Mouse (Mus musculus): ENCODE results near the gene Atxn7l2.
A peak's percentile ranks its signal among the peaks of the same experiment; 100 is the strongest.

Atxn7l2 gene

GRCm38 (mm10) chr3:108205601-108206000, 5.1 kb downstream of the Atxn7l2 start:
- no peak for DNase-seq (ENCODE audit: low spot score)

- no peak for DNase-seq (ENCODE audit: low spot score)
These were observed 6.3 kb downstream of the Atxn7l2 start for GRCm38 (mm10) chr3:108204470-108204869.

DNA sequence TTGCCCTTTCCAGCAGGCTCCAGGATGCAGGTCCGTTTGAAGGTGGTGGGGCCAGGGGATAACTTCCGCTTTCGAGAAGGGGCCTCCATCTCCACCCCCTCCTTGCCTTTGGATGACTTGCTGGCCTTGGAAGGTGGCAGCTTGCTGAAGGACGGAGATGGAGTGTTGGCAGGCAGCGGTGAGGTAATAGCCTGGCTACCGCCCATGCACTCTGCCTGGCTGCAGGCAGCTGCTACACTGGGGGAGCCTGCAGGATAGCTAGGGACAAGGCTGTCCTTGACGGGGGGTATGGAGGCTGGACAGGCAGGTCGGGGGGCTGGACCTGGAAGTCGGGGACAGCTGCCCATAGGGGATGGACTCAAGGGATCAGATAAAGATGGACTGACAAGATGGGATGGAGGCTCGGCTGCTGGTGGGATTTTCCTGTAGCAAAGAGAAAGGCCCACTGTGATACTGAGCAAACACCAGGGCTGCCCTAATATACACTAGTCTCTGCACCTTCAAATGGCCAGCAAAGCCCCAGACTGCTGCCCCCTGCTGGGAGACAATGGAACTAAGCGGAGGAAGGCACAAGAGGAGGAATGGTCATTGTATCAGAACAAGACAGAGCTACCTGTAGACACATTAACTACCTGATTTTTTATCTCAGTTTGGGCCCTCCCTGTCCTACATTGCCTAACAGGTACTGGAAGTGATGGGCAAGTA, 7.0 kb downstream of the Atxn7l2 start:
- DNase-seq (ENCODE audit: low spot score), result peak; percentile 75

DNA sequence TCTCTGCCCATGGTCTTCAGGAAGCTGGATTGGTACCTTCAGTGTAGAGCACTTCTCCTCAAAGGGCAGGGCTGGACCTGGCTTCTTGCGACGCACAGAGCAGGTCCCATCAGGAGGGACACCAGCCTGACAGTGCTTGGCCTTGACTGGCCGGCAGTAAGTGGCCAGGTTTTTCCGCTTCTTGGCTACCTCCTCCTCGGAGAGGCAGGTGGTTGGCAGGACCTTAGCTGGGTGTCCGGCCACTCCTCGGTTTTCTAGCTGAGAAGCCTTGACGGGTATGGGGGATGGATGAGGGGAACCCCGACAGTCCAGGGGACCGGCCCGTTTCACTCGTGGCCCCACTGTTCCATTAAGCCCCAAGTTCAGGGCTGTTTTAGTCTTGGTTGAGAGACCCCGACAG, 7.5 kb downstream of the Atxn7l2 start:
- DNase-seq (ENCODE audit: low spot score), result no peak

DNA sequence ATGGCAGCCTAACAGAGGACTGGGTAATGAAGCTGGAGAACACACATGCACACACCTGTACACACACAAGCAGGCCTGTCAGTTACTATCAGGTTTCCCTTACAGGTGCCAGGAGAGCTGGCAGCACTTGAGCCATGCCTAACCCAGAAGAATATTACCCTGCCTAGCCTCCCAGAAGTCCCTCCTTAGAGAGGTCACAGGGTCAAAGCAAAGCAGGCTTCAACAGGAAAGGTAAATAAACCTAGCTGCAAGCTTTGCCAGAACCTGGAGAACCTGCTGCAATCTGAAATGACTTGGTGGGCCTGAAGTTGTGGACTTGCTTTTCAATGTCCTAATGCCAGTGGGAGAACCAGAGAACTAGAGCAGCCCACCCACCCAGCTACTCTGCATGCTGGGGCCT, 8.2 kb downstream of the Atxn7l2 start:
- no peak for DNase-seq (ENCODE audit: low spot score)

DNA sequence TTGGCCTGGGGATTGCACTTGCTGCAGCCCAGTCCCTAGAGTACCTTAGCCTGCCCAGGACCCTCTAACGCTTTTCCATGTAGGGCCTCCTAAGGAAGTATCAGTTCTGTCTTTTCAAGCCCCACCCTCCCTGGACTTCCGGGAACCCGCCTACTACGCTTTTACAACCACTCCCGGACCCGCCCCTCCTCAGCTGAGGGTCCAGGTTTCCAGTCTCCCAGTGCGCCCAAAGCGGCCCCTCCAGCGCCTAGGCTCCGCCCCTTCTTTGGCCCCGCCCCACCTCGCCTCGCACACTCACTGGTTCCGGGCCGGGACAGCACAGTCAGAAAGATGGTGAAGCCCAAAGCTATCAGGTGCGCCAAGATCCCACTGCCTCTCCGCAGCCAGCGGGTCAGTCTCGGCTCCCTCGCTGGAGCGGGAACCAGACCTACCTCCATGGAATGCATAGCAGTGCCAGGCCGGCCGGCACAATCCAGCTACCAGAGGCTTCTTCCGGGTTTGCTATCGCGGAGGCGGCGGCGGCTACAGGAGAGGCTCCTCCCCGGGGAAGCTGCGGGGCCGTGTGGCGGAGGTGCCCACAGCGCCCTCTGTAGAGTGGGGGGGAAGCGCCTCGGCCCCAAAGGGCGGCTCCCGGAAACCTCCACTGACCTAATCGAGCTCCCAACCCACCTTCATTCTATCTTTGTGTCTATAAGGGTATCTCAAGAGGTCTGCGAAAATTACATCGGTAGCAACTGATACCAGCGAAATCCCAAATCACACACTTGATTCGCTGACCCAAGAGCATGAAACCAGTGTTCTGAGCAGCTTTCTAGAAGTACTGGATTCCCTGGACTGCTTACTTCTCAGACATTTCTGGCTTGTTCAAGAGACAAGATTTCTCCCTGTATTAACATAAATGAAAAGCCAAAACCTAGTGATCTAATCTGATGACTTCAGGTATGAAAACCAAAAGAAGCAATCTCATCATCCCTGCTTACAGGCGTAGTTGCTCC, 10.1 kb downstream of the Atxn7l2 start, which contains the start of gene Cyb561d1:
Gene Cyb561d1, minus strand, starts transcription at position 884 of the 995 bp plus-strand sequence.
- peak; percentile 86 for DNase-seq (ENCODE audit: low spot score)

GRCm38 (mm10) chr3:108199231-108199630, 11.5 kb downstream of the Atxn7l2 start:
- DNase-seq (ENCODE audit: low spot score), result no peak

DNA sequence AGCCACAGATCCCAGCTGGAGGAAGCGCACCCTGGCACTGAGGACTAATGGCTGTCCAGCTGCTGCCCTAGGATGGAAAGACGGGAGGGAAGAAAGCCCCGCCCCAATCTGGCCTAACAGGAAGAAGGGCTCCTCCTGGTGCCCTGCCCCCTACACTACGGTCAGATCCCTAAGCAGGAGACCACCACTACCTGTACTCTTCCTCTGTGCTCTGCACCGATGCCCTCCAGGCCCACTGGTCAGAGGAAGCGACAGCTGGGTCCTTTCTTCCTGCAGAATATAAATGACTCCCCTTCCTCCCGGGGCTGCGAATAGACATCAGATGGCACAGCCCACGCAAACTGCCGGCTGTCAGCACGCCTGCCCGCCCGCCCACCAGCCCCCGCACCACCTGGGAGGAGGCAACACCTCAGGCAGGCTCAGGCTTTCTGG, 13.7 kb downstream of the Atxn7l2 start:
- no peak for DNase-seq (ENCODE audit: low spot score)

DNA sequence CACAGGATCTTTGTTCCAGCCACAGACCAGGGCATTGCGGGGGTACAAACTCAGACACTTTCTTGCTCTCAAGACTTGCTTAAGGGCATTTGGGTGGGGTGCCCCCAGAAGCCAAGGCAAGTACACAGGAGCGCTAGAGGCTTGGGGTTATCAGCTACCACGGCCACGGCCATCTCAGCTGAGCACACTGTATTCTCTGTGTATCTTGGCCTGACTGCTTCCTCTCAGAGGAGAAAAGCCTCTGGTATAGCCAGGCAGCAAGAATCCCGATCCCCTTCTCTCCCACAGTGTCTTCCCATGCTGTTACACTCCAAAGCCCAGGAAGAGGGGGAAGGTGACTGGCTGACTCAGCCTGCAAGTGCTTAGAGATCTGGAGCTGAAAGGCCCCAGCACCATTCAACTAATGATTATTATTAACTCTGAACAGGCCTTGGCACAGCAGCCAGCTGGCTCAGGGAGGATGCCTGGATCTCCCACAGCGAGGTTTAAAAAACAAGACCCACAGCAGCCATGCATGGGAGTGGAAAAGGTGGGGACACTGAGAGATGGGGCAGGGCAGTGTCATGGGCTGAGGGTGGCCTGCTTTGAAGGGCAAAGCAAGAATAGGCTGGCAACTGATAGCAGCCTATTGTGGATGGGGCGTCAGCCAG, 14.7 kb downstream of the Atxn7l2 start:
- DNase-seq (ENCODE audit: low spot score), result no peak

DNA sequence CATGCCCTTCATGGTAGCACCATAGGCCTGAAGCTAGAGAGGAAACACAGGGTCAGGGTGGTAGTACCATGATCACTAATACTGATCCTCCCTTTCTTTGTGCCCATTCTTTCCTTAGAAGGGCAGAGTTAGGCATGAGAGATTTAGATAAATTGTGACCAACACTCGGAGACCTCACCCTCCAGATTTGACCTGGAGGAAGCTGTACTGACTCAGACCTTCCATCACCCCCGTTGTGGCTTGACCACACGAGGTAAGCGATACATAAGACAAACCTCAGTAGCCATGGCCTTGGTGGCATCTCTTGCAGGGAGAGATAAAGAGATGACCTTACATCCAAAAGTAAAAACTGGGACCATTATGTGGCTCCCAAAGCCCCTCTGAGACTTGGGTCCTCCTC, 15.4 kb downstream of the Atxn7l2 start:
- no peak for DNase-seq (ENCODE audit: low spot score)

DNA sequence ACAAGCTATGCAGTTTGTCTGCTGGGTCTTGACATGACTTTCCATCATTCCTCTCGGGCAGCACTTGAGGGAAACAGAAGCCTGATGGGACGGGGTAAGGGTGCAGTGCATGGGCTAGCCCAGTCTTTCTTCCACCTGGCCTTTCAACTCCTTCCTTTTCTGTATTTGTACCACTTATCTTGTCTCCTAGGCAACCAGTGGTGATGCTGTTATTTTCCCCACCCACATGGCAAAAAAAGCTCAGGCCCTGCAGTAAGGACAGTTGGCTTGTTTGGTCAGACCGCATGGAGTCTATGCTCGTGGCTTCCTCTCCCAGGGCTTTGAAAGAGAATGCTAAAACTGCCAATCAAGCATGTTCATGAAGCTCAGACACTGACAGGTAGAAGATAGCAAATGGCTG, 17.0 kb downstream of the Atxn7l2 start:
- no peak for DNase-seq (ENCODE audit: low spot score)

DNA sequence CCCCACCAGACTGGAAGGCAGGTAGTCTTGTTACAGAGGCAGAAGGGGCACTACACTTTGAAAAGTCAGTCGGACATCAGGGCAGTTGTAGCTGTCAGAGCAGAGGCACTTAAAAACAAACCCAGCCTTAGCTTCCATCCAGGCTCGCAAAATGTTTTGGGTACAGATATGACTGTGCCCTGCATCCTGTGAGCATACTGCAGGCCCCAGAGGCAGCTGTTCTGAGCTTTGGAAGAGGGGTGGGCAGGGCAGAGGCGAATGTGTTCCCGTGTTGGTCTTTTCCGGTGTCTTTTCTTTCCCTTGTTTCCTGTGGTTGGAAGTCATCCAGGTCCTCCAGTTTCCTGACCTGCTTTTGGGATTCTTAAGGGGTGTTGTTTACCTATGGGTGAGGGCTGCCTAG, 20.8 kb downstream of the Atxn7l2 start:
- no peak for DNase-seq (ENCODE audit: low spot score)

DNA sequence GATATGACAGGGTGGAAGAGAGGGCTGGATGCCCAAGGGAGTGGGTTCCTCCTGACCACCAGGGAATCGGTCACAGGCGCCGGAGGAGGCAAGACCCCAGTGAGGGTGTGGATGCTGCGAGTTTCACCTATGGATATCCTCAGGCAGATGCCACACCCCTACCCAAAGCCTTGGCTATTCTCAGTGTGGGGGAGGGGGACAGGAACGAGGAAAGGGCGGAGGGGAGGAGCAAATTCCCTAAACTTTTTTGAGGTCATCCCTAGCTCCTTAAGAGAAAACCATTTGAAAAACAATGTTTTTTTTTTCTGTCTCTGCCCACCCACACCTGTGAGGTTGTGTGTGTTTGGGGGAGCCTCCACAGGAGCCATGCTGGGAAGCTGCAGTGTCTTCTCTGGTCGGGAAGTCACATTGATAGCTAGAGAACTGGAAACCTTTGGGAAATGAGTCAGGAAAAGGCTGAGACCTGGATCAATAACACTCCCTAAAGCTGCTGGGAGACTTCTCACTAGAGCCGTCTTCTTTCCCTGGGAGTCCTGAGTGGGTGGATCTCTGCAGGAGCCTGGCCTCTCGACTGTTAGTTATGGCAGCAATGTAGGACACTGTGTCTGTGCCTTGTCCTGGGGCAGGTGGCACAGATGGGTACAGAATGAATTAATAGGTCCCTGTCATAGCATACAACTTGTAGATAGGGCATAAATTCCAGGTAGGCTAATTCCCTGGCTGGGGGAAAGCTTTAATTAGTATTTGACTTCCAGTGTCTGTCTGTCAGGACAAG, 21.8 kb downstream of the Atxn7l2 start:
- DNase-seq (ENCODE audit: low spot score), result no peak

- no peak for DNase-seq (ENCODE audit: low spot score)
These were observed 23.5 kb downstream of the Atxn7l2 start for GRCm38 (mm10) chr3:108187111-108187795.

DNA sequence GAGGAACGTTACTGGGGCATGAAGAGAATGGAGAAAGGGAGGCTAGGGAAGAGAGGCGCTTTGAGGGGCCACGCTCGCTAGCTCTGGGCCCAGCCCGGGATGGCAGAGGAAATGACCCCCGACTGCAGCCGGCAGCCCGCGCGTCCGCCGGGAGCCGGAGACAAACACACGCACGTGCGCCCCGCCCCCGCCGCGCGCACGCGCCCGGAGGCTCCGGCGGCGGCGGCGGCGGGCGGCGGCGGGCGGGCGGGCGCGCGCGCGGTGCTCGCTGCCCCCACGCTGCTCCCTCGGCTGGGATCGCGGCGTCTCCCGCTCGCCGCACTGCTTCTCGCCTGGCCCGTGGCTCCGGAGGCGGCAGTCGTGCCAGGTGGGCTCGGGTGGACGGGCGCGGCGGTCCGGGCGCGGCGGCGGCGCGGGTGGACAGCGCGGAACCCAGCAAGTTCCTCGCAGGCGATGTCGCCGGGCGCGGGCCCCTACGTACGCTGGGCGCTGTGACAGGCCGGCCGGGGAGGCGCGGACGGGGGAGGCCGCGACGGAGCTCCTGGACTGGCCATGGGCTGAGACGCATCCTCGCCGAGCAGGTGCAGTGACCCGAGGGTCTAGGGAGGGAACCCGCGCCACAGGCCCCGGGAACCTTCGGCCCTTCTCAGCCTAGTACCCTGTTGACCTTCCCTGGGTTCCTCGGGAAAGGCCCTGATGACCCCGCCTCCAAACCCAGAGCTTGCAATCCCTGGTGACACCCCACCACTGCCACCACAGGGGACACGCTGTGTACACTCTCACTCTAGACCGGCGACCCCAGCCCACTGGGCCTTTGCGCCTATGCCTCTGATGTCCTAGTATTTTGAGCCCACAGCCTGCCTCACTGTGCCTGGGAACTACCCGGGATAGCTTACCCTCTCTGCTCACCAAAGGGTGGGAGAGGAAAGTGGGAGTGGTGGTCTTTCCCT, 24.4 kb downstream of the Atxn7l2 start, which contains the start of gene Amigo1:
Gene Amigo1, plus strand, starts transcription at position 238 of the 950 bp plus-strand sequence.
- DNase-seq (ENCODE audit: low spot score), result no peak

- DNase-seq (ENCODE audit: low spot score), result no peak
These were observed 25.2 kb downstream of the Atxn7l2 start for GRCm38 (mm10) chr3:108185460-108186097.

- no peak for DNase-seq (ENCODE audit: low spot score)
These were observed 26.0 kb downstream of the Atxn7l2 start for GRCm38 (mm10) chr3:108184742-108185141.

DNA sequence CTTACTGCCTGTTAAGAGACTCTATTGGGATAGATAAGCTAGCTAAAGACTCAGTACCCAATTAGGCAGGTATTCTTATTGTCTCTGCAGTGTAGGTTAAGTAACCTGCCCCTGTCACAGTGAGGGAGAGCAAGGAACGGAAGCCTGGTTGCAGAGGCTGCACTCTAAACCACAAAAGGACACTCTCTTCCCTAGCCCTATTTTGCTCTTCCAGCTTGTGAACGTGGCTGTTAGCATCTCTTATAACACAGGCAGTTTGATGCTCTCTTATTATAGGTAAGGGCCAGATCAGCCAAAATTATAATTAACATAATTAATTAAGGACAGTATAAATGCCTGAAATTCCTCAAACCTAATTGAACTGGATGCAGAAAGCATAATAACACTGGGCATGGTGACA, 30.2 kb downstream of the Atxn7l2 start:
- DNase-seq (ENCODE audit: low spot score), result no peak
